Mouse (Mus musculus) megakaryocyte, embryonic 14.5 days (primary cell): ENCODE results near the gene Tapbpl. TPM values are rescaled to one million over a fixed set of nuclear protein-coding genes. Genes with fewer than 3 reads are reported as not detected.

Experiments used
- H3K27me3 ChIP-seq: replicated peaks from 2 replicates; pipeline ENCODE3; 2012; ENCODE audit warnings: inconsistent platforms
- H3K36me3 ChIP-seq: replicated peaks from 2 replicates; pipeline ENCODE3; 2012; ENCODE audit warnings: low read length, inconsistent platforms, mixed read lengths
- H3K4me1 ChIP-seq: 2 replicates; pipeline ENCODE4 v1.6.1; 2012; ENCODE audit warnings: inconsistent platforms
- H3K4me3 ChIP-seq: replicated peaks from 2 replicates; pipeline ENCODE3; 2012; ENCODE audit warnings: moderate library complexity, mild to moderate bottlenecking, inconsistent platforms
- H3K9me3 ChIP-seq: 2 replicates; pipeline ENCODE4 v1.6.1; 2012; ENCODE audit warnings: inconsistent platforms
- FLI1 ChIP-seq: IDR thresholded peaks from 2 replicates; pipeline ENCODE4 v1.6.1; 2012; ENCODE audit warnings: low read length, inconsistent platforms, mixed read lengths
- GATA1 ChIP-seq: IDR thresholded peaks from 3 replicates; pipeline ENCODE4 v1.6.1; 2012; ENCODE audit warnings: mixed read lengths, low read length, inconsistent platforms, borderline replicate concordance
- polyA plus RNA-seq: library from polyadenylated mRNA; stranded (reverse); fragments of >175 nt; gene quantifications from 2 replicates; pipeline ENCODE4 v1.2.3, GENCODE M21; 2012; ENCODE audit warnings: low replicate concordance; ENCODE audit not compliant: insufficient read depth

Tapbpl gene
- polyA plus RNA-seq, 1 experiment = 6.0 TPM

DNA sequence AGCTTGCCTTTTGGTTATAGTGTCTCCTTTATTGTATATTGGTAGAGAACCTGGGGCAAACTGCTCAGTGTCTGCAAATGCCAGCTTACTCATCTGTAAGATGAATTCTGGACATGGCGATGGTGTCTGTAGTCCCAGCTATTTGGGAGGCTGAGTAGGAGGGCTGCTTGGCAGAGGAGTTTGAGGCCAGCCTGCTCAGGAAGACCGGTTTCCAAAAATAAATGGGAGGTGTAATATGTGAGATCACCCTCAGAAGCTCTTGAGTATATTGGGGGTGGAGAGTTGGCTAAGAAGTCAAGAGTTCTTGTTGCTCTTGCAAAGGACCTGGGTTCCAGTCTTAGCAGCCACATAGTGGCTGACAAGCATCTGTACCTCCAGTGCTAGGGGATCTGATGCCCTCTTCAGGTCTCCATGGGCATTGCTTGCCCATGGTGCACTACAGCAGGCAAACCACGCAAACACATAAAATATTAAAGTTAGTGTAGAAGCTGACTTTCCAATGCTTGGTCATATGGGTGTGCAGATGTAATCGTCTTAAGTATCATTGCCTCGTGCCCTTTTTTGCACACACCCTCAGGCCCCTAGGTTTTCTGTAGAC, 6.0 kb downstream of the Tapbpl start:
- Histone ChIP-seq H3K4me1 (peaks cover 23% of the 10 kb centered on the region), H3K36me3 (peaks cover 81% of the 10 kb centered on the region), H3K27me3 (no peaks in the 10 kb centered on the region), H3K4me3 (no peak overlapping the region), H3K9me3 (no peaks in the 10 kb centered on the region)
- TF ChIP-seq GATA1 (no peak), FLI1 (no peak)

DNA sequence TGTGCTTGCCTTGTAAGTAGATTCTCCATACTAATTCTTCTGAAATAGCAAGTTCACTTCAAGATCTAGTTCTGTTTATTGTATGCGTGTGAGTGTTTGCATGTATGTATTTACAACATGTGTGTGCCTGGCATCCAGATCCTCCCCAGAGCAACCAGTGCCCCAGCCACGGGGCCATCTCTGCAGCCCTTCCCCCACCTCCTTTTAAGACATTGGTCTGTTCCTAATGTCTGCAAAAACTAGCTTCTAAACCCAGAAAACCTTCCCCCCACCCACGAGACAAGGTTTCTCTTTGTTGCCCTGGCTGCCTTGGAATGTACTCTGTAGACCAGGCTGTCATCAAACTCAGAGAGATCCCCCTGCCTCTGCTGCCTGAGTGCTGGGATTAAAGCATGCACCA, 9.1 kb downstream of the Tapbpl start:
- H3K36me3 ChIP-seq = peaks cover 96% of the 10 kb centered on the region
- no peak overlapping the region for H3K4me3 ChIP-seq
- H3K27me3 ChIP-seq = no peaks in the 10 kb centered on the region
- H3K4me1 ChIP-seq = peaks cover 19% of the 10 kb centered on the region
- H3K9me3 ChIP-seq = no peaks in the 10 kb centered on the region
- no peak for TF ChIP-seq FLI1
- TF ChIP-seq GATA1 = no peak

GRCm38 (mm10) chr6:125222146-125222545, 9.5 kb downstream of the Tapbpl start:
- Histone ChIP-seq H3K27me3 (no peaks in the 10 kb centered on the region), H3K4me1 (peaks cover 19% of the 10 kb centered on the region), H3K9me3 (no peaks in the 10 kb centered on the region), H3K4me3 (no peak overlapping the region), H3K36me3 (peaks cover 94% of the 10 kb centered on the region)
- TF ChIP-seq GATA1 (no peak), FLI1 (no peak)

- peaks cover 85% of the 10 kb centered on the region for H3K36me3 ChIP-seq
- peaks cover 28% of the 10 kb centered on the region for H3K4me1 ChIP-seq
- H3K9me3 ChIP-seq = no peaks in the 10 kb centered on the region
- no peak overlapping the region for H3K4me3 ChIP-seq
- no peak for TF ChIP-seq GATA1
- H3K27me3 ChIP-seq = no peaks in the 10 kb centered on the region
Observed at GRCm38 (mm10) chr6:125221115-125221745, 10.4 kb downstream of the Tapbpl start.

- H3K4me3 ChIP-seq = no peak overlapping the region
- no peaks in the 10 kb centered on the region for H3K27me3 ChIP-seq
- TF ChIP-seq FLI1 = no peak
- TF ChIP-seq GATA1 = no peak
- H3K4me1 ChIP-seq = peaks cover 36% of the 10 kb centered on the region
- peaks cover 65% of the 10 kb centered on the region for H3K36me3 ChIP-seq
- no peaks in the 10 kb centered on the region for H3K9me3 ChIP-seq
Observed at GRCm38 (mm10) chr6:125218963-125219362, 12.7 kb downstream of the Tapbpl start.

DNA sequence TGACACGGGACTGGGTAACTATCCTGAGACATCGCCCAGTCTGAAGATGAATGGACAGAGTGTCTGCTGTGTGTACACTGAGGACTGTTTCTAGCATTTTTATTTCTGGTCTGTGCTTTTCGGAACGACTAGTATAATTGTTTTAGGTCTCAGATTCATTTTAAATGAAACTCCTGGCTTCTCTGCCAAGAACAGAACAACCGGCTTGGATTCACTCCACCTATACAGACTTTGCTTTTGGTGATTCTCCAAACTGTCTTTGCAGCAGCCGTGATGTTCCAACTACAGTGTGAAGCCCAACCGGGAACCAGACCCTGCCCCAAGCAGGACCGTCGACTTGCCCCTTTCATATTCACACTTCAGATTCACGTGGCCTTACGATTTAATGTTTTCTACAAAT, 13.8 kb downstream of the Tapbpl start:
- Histone ChIP-seq H3K27me3 (no peaks in the 10 kb centered on the region), H3K36me3 (peaks cover 54% of the 10 kb centered on the region), H3K4me1 (peaks cover 39% of the 10 kb centered on the region), H3K4me3 (no peak overlapping the region), H3K9me3 (no peaks in the 10 kb centered on the region)
- no peak for TF ChIP-seq FLI1
- no peak for TF ChIP-seq GATA1

- Histone ChIP-seq H3K9me3 (no peaks in the 10 kb centered on the region), H3K36me3 (peaks cover 44% of the 10 kb centered on the region), H3K4me1 (peaks cover 37% of the 10 kb centered on the region), H3K4me3 (peak overlapping the region; percentile 4), H3K27me3 (no peaks in the 10 kb centered on the region)
- TF ChIP-seq GATA1 = no peak
- no peak for TF ChIP-seq FLI1
Observed at GRCm38 (mm10) chr6:125216898-125217297, 14.8 kb downstream of the Tapbpl start.

DNA sequence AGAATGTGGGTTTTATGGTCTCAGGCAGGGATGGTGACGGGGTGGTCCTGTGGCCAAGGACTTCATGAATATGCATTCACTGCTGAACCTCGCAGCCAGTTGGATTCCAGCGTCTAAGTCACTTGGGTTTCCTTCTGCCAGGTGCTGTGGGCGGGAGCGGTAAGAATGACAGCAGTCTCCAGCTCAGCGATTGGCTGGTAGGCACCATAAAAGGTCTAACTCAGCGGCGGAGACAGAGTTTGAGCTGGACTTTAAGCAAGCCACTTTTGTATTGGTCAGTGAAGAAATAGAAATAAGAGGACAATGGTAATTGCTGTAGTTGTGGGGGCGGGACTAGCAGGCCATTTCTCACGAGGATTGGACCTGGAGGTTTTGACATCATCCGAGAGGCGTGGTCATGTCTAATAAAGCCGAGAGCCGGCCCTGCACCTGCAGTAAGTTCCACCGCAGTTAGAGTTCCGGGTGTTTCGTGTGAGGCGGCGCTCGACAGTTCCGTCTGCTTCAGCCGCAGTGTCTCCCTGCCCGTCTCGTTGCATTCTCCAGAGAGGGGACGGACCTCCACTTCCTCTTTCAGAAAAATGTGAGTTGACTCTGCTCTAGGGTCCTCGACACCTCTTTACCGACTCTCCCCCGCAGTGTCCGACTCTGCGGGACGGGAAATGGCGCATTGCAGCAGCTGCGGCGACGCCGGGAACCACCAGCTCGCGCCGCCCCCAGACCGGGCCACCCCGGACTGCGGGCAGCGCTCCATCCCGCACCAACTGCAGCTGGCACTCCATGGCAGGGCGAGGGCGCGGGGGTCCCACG, 16.3 kb downstream of the Tapbpl start, which contains the start of gene Vamp1:
Gene Vamp1, plus strand, starts transcription at position 404 of the 807 bp plus-strand sequence.
- H3K9me3 ChIP-seq = no peaks in the 10 kb centered on the region
- TF ChIP-seq GATA1 = no peak
- no peak for TF ChIP-seq FLI1
- H3K4me1 ChIP-seq = peaks cover 37% of the 10 kb centered on the region
- H3K36me3 ChIP-seq = peaks cover 29% of the 10 kb centered on the region
- H3K27me3 ChIP-seq = no peaks in the 10 kb centered on the region
- peak within 1 kb of the TSS; percentile 95 for H3K4me3 ChIP-seq

DNA sequence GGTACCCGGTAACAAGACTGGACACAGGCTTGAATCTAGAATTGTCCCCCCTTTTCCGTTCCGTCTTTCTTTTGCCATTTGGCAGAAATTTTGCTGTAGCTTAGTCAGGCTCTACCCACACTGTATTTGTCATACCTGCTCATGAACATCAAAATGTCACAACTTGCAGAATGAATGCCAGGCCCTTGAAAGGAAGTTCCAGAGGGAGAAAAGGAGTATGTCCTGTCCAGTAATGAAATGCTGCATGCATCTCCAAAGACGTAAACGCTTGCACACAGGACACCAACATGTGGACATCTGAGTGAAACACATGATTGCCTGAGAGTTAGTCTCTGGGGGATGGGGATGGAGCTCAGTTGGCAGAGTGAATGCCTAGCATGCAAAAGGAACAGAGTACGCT, 17.9 kb downstream of the Tapbpl start:
- Histone ChIP-seq H3K4me1 (peaks cover 29% of the 10 kb centered on the region), H3K9me3 (peaks cover 7% of the 10 kb centered on the region), H3K36me3 (peaks cover 12% of the 10 kb centered on the region), H3K27me3 (no peaks in the 10 kb centered on the region), H3K4me3 (no peak overlapping the region)
- TF ChIP-seq GATA1 (no peak), FLI1 (no peak)

- TF ChIP-seq GATA1 (no peak), FLI1 (no peak)
- no peak overlapping the region for H3K4me3 ChIP-seq
- H3K36me3 ChIP-seq = peaks cover 7% of the 10 kb centered on the region
- peaks cover 7% of the 10 kb centered on the region for H3K9me3 ChIP-seq
- H3K27me3 ChIP-seq = no peaks in the 10 kb centered on the region
- H3K4me1 ChIP-seq = peaks cover 23% of the 10 kb centered on the region
Observed at GRCm38 (mm10) chr6:125213129-125213528, 18.5 kb downstream of the Tapbpl start.
